Mouse (Mus musculus) gastrocnemius, adult 18-20 months (tissue): ENCODE results near the gene Ggact. TPM values are rescaled to one million over a fixed set of nuclear protein-coding genes. Genes with fewer than 3 reads are reported as not detected.

Experiments used
- DNase-seq: peaks from one replicate; pipeline ENCODE4 v3.0.0; 2021; ENCODE audit warnings: low spot score
- total RNA-seq, 2 experiments: library from RNA; stranded (reverse); gene quantifications; 2 replicates each; pipeline ENCODE4 v1.2.3; 2021

Gene Ggact
- total RNA-seq, 2 experiments from 2014 or later, result 16.1 to 18.6 TPM

- DNase-seq, result no peak
Observed at GRCm38 (mm10) chr14:122869831-122870230, 43.7 kb downstream of the Ggact start.

- no peak for DNase-seq
Observed at GRCm38 (mm10) chr14:122867531-122868285, 45.8 kb downstream of the Ggact start.

GRCm38 (mm10) chr14:122865462-122866129 lies 48.0 kb downstream of the Ggact start:
- DNase-seq, result no peak

- DNase-seq, result no peak
Observed at GRCm38 (mm10) chr14:122862623-122863022, 50.9 kb downstream of the Ggact start.

- no peak for DNase-seq
Observed at GRCm38 (mm10) chr14:122859792-122860191, 53.8 kb downstream of the Ggact start.

- DNase-seq, result no peak
Observed at GRCm38 (mm10) chr14:122852506-122853057, 61.0 kb downstream of the Ggact start.

- no peak for DNase-seq
Observed at GRCm38 (mm10) chr14:122837018-122837417, 76.5 kb downstream of the Ggact start.

- DNase-seq, result no peak
Observed at GRCm38 (mm10) chr14:122836221-122836620, 77.3 kb downstream of the Ggact start.

GRCm38 (mm10) chr14:122835487-122836190 lies 77.9 kb downstream of the Ggact start:
- DNase-seq, result no peak

GRCm38 (mm10) chr14:122834753-122835152 lies 78.8 kb downstream of the Ggact start:
- DNase-seq, result no peak

- DNase-seq, result no peak
Observed at GRCm38 (mm10) chr14:122833666-122834065, 79.9 kb downstream of the Ggact start.

GRCm38 (mm10) chr14:122830433-122830832 lies 83.1 kb downstream of the Ggact start:
- DNase-seq, result no peak

GRCm38 (mm10) chr14:122825464-122825863 lies 88.1 kb downstream of the Ggact start:
- DNase-seq, result no peak

GRCm38 (mm10) chr14:122823791-122824190 lies 89.8 kb downstream of the Ggact start:
- no peak for DNase-seq

- DNase-seq, result no peak
Observed at GRCm38 (mm10) chr14:122821002-122821401, 92.6 kb downstream of the Ggact start.

- DNase-seq, result no peak
Observed at GRCm38 (mm10) chr14:122800296-122800695, 113.3 kb downstream of the Ggact start.

- no peak for DNase-seq
Observed at GRCm38 (mm10) chr14:122793368-122793767, 120.2 kb downstream of the Ggact start.

- no peak for DNase-seq
Observed at GRCm38 (mm10) chr14:122790111-122790510, 123.4 kb downstream of the Ggact start.

GRCm38 (mm10) chr14:122788199-122788598 lies 125.4 kb downstream of the Ggact start:
- DNase-seq, result no peak

GRCm38 (mm10) chr14:122784701-122785100 lies 128.9 kb downstream of the Ggact start:
- DNase-seq, result no peak

GRCm38 (mm10) chr14:122766448-122766847 lies 147.1 kb downstream of the Ggact start:
- DNase-seq, result no peak
